Mouse (Mus musculus) brain, embryonic 14.5 days (tissue): Measurements from ENCODE around the gene Zfp652.

Source experiments
- CTCF ChIP-seq: fragments of 200-500 bp; IDR thresholded peaks from 2 replicates; pipeline ENCODE4 v1.5.1; 2012; ENCODE audit warnings: inconsistent platforms, mild to moderate bottlenecking, moderate library complexity, borderline replicate concordance; ENCODE audit not compliant: insufficient read depth, insufficient read length; ENCODE audit errors: extremely low read depth
- POLR2A ChIP-seq: fragments of 200-500 bp; IDR thresholded peaks from 2 replicates; pipeline ENCODE4 v1.6.1; 2012; ENCODE audit warnings: mild to moderate bottlenecking, inconsistent platforms, borderline replicate concordance; ENCODE audit not compliant: poor library complexity, insufficient read depth, insufficient read length, severe bottlenecking; ENCODE audit errors: extremely low read depth

DNA sequence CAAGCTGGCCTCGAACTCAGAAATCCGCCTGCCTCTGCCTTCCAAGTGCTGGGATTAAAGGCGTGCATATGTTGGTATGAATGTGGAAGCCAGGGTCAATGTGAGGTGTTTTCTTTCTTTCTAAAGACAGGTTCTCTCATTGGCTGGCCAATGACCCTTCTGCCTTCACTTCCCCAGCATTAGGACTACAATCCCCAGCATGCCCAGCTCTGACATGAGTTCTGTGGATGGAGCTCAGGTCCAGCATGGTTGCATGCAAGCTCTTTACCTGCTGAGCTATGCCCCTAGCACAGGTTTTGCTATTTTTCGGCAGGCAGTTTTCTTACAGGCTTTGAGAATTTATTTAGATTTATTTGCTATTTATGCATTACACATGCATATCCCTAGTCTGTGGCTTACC, 144.8 kb downstream of the Zfp652 start:
- no peak for TF ChIP-seq CTCF
- no peak for TF ChIP-seq POLR2A
